In the genomic region with DNA sequence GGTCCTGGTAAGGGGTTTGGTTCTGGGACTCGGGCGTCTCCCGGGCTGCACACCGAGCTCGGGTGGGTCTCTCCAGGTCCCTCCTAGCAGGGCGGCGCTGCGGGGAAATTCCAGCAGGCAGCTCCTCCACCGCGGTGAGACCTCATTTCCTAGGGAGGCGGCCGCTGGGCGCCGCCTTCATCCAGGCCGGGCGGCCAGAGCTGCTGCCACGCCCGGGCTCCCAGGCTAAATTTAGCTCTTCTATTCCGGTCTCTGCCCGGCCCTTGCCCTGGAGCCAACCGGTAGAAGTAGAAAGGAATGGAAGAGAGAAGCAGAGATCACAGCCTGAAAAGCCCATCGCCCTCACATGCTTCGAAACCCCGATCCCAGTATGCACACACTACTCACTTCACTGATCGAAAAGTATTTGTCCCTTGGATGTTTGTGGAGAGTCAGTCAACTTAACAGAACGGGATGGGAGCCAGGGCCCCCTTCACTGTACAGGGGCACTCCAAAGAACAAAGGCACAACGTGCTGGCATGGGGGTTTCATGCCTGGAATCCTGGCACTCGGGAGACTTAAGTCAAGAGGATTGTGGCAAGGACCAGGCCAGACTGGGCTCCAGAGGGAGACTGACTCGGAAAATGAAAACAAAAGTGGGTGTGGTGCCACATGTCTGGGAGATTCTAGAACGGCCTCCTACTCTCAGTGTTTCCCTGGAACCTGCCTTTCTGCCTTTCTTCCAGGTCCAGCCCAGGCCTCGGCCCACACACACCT, we compare ENCODE assay signal across 9 mouse cellular contexts. TPM values are rescaled to one million over a fixed set of nuclear protein-coding genes. Genes with fewer than 3 reads are reported as not detected.
A peak's percentile ranks its signal among the peaks of the same experiment; 100 is the strongest.
DNase-seq lines count a peak whose midpoint lies in the region; ATAC-seq and TF ChIP-seq lines count a peak whose summit lies in the region.
"Had no signal": no experiment of that assay in that cellular context is flagged by ENCODE, and none has a peak within 500 bp of the region (broad histone marks: within the 10 kb centered on the region; RNA-seq: fewer than 3 reads in every experiment).

No protein-coding gene starts in this region.

- TF ChIP-seq CTCF in hindbrain, postnatal 0 days (IDR thresholded peaks at IDR 0.05; ENCODE audit: low read depth): no peak

- peak; percentile 53; the same call in 1 of the 2 replicates for ATAC-seq in hindbrain, postnatal 0 days
- peak; percentile 83 for ATAC-seq in liver, embryonic 13.5 days (ENCODE audit: low read depth)

- intact Hi-C loops in left cerebral cortex, postnatal 14 days (cut with DNase I): no loop called here

- H3K36me3 ChIP-seq in hindbrain, postnatal 0 days (ENCODE audit: insufficient read depth, low read length): no peaks in the 10 kb centered on the region
- no peaks in the 10 kb centered on the region for H3K36me3 ChIP-seq in liver, embryonic 13.5 days
- no peaks in the 10 kb centered on the region for H3K36me3 ChIP-seq in myocyte (ENCODE audit: control insufficient read depth, insufficient read depth)

- 24% methylated on average over 31 of the region's 31 CpGs for WGBS in hindbrain, postnatal 0 days
- WGBS in liver, embryonic 13.5 days (ENCODE audit: insufficient replicate concordance): 6% methylated on average over 31 of the region's 31 CpGs

- H3K9me3 ChIP-seq in hindbrain, postnatal 0 days (ENCODE audit: low read length): no peaks in the 10 kb centered on the region
- H3K9me3 ChIP-seq in liver, embryonic 13.5 days (replicated peaks): no peaks in the 10 kb centered on the region

- H3K4me1 ChIP-seq in hindbrain, postnatal 0 days (ENCODE audit: insufficient read depth, low read length): peaks cover 6% of the 10 kb centered on the region; the same call in 1 of the 2 replicates
- H3K4me1 ChIP-seq in liver, embryonic 13.5 days (replicated peaks): peaks cover 47% of the 10 kb centered on the region

- H3K79me2 ChIP-seq in myocyte (ENCODE audit: control insufficient read depth, insufficient read depth): no peaks in the 10 kb centered on the region

- no peak overlapping the region for H3K4me3 ChIP-seq in hindbrain, postnatal 0 days (ENCODE audit: low read length)
- peak overlapping the region; percentile 49 for H3K4me3 ChIP-seq in liver, embryonic 13.5 days (replicated peaks)
- peak overlapping the region; percentile 7 for H3K4me3 ChIP-seq in myocyte

- peak overlapping the region; percentile 49 for H3K4me2 ChIP-seq in hindbrain, postnatal 0 days (ENCODE audit: low read depth, low read length)
- H3K4me2 ChIP-seq in liver, embryonic 13.5 days: peak overlapping the region; percentile 76
- peak overlapping the region; percentile 100 for H3K4me2 ChIP-seq in myocyte (ENCODE audit: low read depth)

- DNase-seq in left cerebral cortex, adult 18-20 months (ENCODE audit: low spot score in 2 of 2): peak; percentile 33 to 49
- DNase-seq in left cerebral cortex, postnatal 14 days (ENCODE audit: low spot score in 2 of 2): no peak
- peak; percentile 71 to 76 for DNase-seq in cerebellum, postnatal 36 days
- peak; percentile 79 for DNase-seq in gastrocnemius, postnatal 25 days
- DNase-seq in hindbrain, postnatal 0 days (ENCODE audit: low spot score): peak; percentile 28
- DNase-seq in liver, embryonic 13.5 days: peak; percentile 61
- DNase-seq in thymus, postnatal 36 days: peak; percentile 23 to 38

- H3ac ChIP-seq in myocyte (ENCODE audit: control insufficient read depth, insufficient read length): peak overlapping the region; percentile 13

- peak overlapping the region; percentile 48 for H3K9ac ChIP-seq in hindbrain, postnatal 0 days (replicated peaks; ENCODE audit: low read length)
- H3K9ac ChIP-seq in liver, embryonic 13.5 days: peak overlapping the region; percentile 73

- peak overlapping the region; percentile 63 for H3K27ac ChIP-seq in hindbrain, postnatal 0 days
- H3K27ac ChIP-seq in liver, embryonic 13.5 days: peak overlapping the region; percentile 89

- no peaks in the 10 kb centered on the region for H3K27me3 ChIP-seq in hindbrain, postnatal 0 days (ENCODE audit: insufficient read depth, low read length)
- H3K27me3 ChIP-seq in liver, embryonic 13.5 days: no peaks in the 10 kb centered on the region
- no peaks in the 10 kb centered on the region for H3K27me3 ChIP-seq in myocyte (ENCODE audit: control insufficient read depth, insufficient read depth, insufficient read length)
- H3K27me3 ChIP-seq: CH12.LX had no signal

- TF ChIP-seq POLR2A in myocyte (IDR thresholded peaks at IDR 0.05; ENCODE audit: insufficient read length, low read depth): peak; percentile 54

TF ChIP-seq in myocyte, 11 proteins besides CTCF, POLR2A, EP300 and RAD21:
- peak; percentile 39 for TF ChIP-seq MAX (IDR thresholded peaks at IDR 0.05; ENCODE audit: low read depth)
- no peak for TF ChIP-seq CEBPB (IDR thresholded peaks at IDR 0.05; ENCODE audit: insufficient read depth, poor library complexity, severe bottlenecking)
- TF ChIP-seq REST (IDR thresholded peaks at IDR 0.05; ENCODE audit: insufficient read depth, insufficient read length): no peak
- peak in 1 of 3 experiments; percentile 31 for TF ChIP-seq MYOG (IDR thresholded peaks at IDR 0.05; ENCODE audit: control insufficient read depth in 1 of 3, insufficient read depth in 1 of 3, insufficient read length in 2 of 3, low read depth in 2 of 3)
- TF ChIP-seq E2F4 (IDR thresholded peaks at IDR 0.05; ENCODE audit: insufficient read depth): no peak
- no peak for TF ChIP-seq SRF (IDR thresholded peaks at IDR 0.05; ENCODE audit: control insufficient read depth, insufficient read length, low read depth)
- no peak for TF ChIP-seq USF1 (IDR thresholded peaks at IDR 0.05; ENCODE audit: low read depth)
- no peak for TF ChIP-seq MYOD1 (IDR thresholded peaks at IDR 0.05; ENCODE audit: control insufficient read depth in 1 of 3, insufficient read length in 2 of 3, low read depth in 2 of 3)
- no peak for TF ChIP-seq TCF12 (IDR thresholded peaks at IDR 0.05; ENCODE audit: insufficient read depth, poor library complexity, severe bottlenecking)
- TF ChIP-seq TCF3 (IDR thresholded peaks at IDR 0.05; ENCODE audit: insufficient read length, low read depth): no peak

RNA-seq across cellular contexts. Expression of a gene that starts 46.2 kb away (rescaled TPM):
- not detected for total RNA-seq in left cerebral cortex, adult 18-20 months (2021)
- not detected for total RNA-seq in left cerebral cortex, postnatal 14 days (2021)
- total RNA-seq in gastrocnemius, postnatal 25 days (2021): not detected
- not detected in 2 replicates for total RNA-seq in hindbrain, postnatal 0 days (2014; rRNA removed)
- polyA plus RNA-seq in hindbrain, postnatal 0 days (2015; fragmentation: Nextera tagmentation; extraction: Ambion mirVana): not detected in 2 replicates
- polyA plus RNA-seq in liver, embryonic 13.5 days (2015; fragmentation: Nextera tagmentation; extraction: Ambion mirVana): not detected in 2 replicates
- polyA plus RNA-seq in myocyte (2012; fragmentation: generic; extraction: Trizol): not detected
- total RNA-seq: CH12.LX had no signal

RNA-seq across cellular contexts. Expression of a gene that starts 46.3 kb away (rescaled TPM):
- not detected for total RNA-seq in left cerebral cortex, adult 18-20 months (2021)
- total RNA-seq in left cerebral cortex, postnatal 14 days (2021): under 1 TPM; 0.25 to 0.53 TPM
- total RNA-seq in gastrocnemius, postnatal 25 days (2021): not detected
- 0.16 TPM in 1 of 2 replicates, not detected in the other for total RNA-seq in hindbrain, postnatal 0 days (2014; rRNA removed)
- polyA plus RNA-seq in hindbrain, postnatal 0 days (2015; fragmentation: Nextera tagmentation; extraction: Ambion mirVana): 0.16 and 0.24 TPM in 2 replicates
- not detected in 2 replicates for polyA plus RNA-seq in liver, embryonic 13.5 days (2015; fragmentation: Nextera tagmentation; extraction: Ambion mirVana)
- polyA plus RNA-seq in myocyte (2012; fragmentation: generic; extraction: Trizol): not detected
- total RNA-seq: CH12.LX had no signal

RNA-seq across cellular contexts. Expression of a gene that starts 54.2 kb away (rescaled TPM):
- total RNA-seq in left cerebral cortex, adult 18-20 months (2021): 100 to 1,000 TPM; 356 to 357 TPM
- 100 to 1,000 TPM; 336 to 423 TPM for total RNA-seq in left cerebral cortex, postnatal 14 days (2021)
- 100 to 1,000 TPM; 100 to 129 TPM for total RNA-seq in gastrocnemius, postnatal 25 days (2021)
- total RNA-seq in hindbrain, postnatal 0 days (2014; rRNA removed): 619 and 723 TPM in 2 replicates
- 1,399 and 1,474 TPM in 2 replicates for polyA plus RNA-seq in hindbrain, postnatal 0 days (2015; fragmentation: Nextera tagmentation; extraction: Ambion mirVana)
- 1,483 and 1,688 TPM in 2 replicates for polyA plus RNA-seq in liver, embryonic 13.5 days (2015; fragmentation: Nextera tagmentation; extraction: Ambion mirVana)
- 593 TPM for polyA plus RNA-seq in myocyte (2012; fragmentation: generic; extraction: Trizol)

Comparison
In these comparisons a context has a peak if more than half of its experiments do, and no peak if none do; other contexts are left out.
1. DNase-seq: peak in left cerebral cortex, adult 18-20 months (2 of 2), cerebellum, postnatal 36 days (2 of 2), gastrocnemius, postnatal 25 days (single experiment), hindbrain, postnatal 0 days (single experiment), liver, embryonic 13.5 days (single experiment) and thymus, postnatal 36 days (2 of 2); none in left cerebral cortex, postnatal 14 days (0 of 2).
2. H3K4me2 ChIP-seq: peak in every context shown above with its lines; median percentile 100 in myocyte; 76 in liver, embryonic 13.5 days; 49 in hindbrain, postnatal 0 days.